Mouse (Mus musculus): ENCODE data around the gene Gpc3. TPM values are rescaled to one million over a fixed set of nuclear protein-coding genes. Genes with fewer than 3 reads are reported as not detected.
"Not testable (repeated sequence)": the region's sequence is repeated elsewhere in the genome, so short reads cannot be mapped to it uniquely, and the experiment has no call there.

Gene Gpc3
- polyA plus RNA-seq, 1 experiment from 2014 or later = 538 TPM

GRCm38 (mm10) chrX:52261546-52261945 lies 352.2 kb downstream of the Gpc3 start:
- ATAC-seq (ENCODE audit: insufficient read depth) (no peak), DNase-seq (peak; percentile 35)
- H3K4me2 ChIP-seq = no peak overlapping the region
- H3K36me3 ChIP-seq (ENCODE audit: insufficient read depth) = no peaks in the 10 kb centered on the region
- no peak overlapping the region for H3K4me3 ChIP-seq (ENCODE audit: low read depth, low read length)
- H3K27me3 ChIP-seq (ENCODE audit: insufficient read depth, low read length) = no peaks in the 10 kb centered on the region
- no peaks in the 10 kb centered on the region for H3K9me3 ChIP-seq (ENCODE audit: low read depth, low read length)
- no peak overlapping the region for H3K9ac ChIP-seq
- no peak for TF ChIP-seq CTCF (IDR thresholded peaks at IDR 0.05; ENCODE audit: low read depth)
- no peaks in the 10 kb centered on the region for H3K4me1 ChIP-seq (ENCODE audit: insufficient read depth)
- 46% methylated on average over 7 of the region's 7 CpGs for WGBS
- no peak overlapping the region for H3K27ac ChIP-seq (ENCODE audit: low read depth)

GRCm38 (mm10) chrX:52259771-52260170 lies 354.0 kb downstream of the Gpc3 start:
- H3K4me3 ChIP-seq (ENCODE audit: low read depth, low read length); H3K4me2 ChIP-seq; DNase-seq; H3K27ac ChIP-seq (ENCODE audit: low read depth); H3K4me1 ChIP-seq (ENCODE audit: insufficient read depth); H3K9ac ChIP-seq; H3K36me3 ChIP-seq (ENCODE audit: insufficient read depth); H3K9me3 ChIP-seq (ENCODE audit: low read depth, low read length); ATAC-seq (ENCODE audit: insufficient read depth); H3K27me3 ChIP-seq (ENCODE audit: insufficient read depth, low read length): not testable (repeated sequence)
- WGBS = 50% methylated on average over 1 of the region's 1 CpGs

GRCm38 (mm10) chrX:52254526-52254925 lies 359.2 kb downstream of the Gpc3 start:
- Histone ChIP-seq H3K36me3 (ENCODE audit: insufficient read depth) (no peaks in the 10 kb centered on the region), H3K9me3 (ENCODE audit: low read depth, low read length) (no peaks in the 10 kb centered on the region), H3K9ac (no peak overlapping the region), H3K4me3 (ENCODE audit: low read depth, low read length) (no peak overlapping the region), H3K4me1 (ENCODE audit: insufficient read depth) (no peaks in the 10 kb centered on the region), H3K4me2 (no peak overlapping the region), H3K27me3 (ENCODE audit: insufficient read depth, low read length) (no peaks in the 10 kb centered on the region), H3K27ac (ENCODE audit: low read depth) (no peak overlapping the region)
- TF ChIP-seq CTCF (IDR thresholded peaks at IDR 0.05; ENCODE audit: low read depth) = no peak
- ATAC-seq (ENCODE audit: insufficient read depth) (no peak), DNase-seq (no peak)
- WGBS = 77% methylated on average over 1 of the region's 1 CpGs

GRCm38 (mm10) chrX:52245694-52246297 lies 368.0 kb downstream of the Gpc3 start:
- DNase-seq (peak; percentile 41), ATAC-seq (ENCODE audit: insufficient read depth) (peak; percentile 54; the same call in 1 of the 2 replicates)
- Histone ChIP-seq H3K9me3 (ENCODE audit: low read depth, low read length) (no peaks in the 10 kb centered on the region), H3K27me3 (ENCODE audit: insufficient read depth, low read length) (no peaks in the 10 kb centered on the region), H3K4me3 (ENCODE audit: low read depth, low read length) (no peak overlapping the region), H3K36me3 (ENCODE audit: insufficient read depth) (no peaks in the 10 kb centered on the region), H3K4me1 (ENCODE audit: insufficient read depth) (no peaks in the 10 kb centered on the region), H3K4me2 (no peak overlapping the region), H3K9ac (no peak overlapping the region), H3K27ac (ENCODE audit: low read depth) (no peak overlapping the region)
- 53% methylated on average over 4 of the region's 4 CpGs for WGBS
- TF ChIP-seq CTCF (IDR thresholded peaks at IDR 0.05; ENCODE audit: low read depth) = no peak

GRCm38 (mm10) chrX:52237470-52237869 lies 376.3 kb downstream of the Gpc3 start:
- Histone ChIP-seq H3K9ac (no peak overlapping the region), H3K27me3 (ENCODE audit: insufficient read depth, low read length) (no peaks in the 10 kb centered on the region), H3K36me3 (ENCODE audit: insufficient read depth) (no peaks in the 10 kb centered on the region), H3K4me3 (ENCODE audit: low read depth, low read length) (no peak overlapping the region), H3K4me1 (ENCODE audit: insufficient read depth) (no peaks in the 10 kb centered on the region), H3K27ac (ENCODE audit: low read depth) (no peak overlapping the region), H3K4me2 (no peak overlapping the region), H3K9me3 (ENCODE audit: low read depth, low read length) (no peaks in the 10 kb centered on the region)
- TF ChIP-seq CTCF (IDR thresholded peaks at IDR 0.05; ENCODE audit: low read depth) = no peak
- no peak for ATAC-seq (ENCODE audit: insufficient read depth)
- 92% methylated on average over 4 of the region's 4 CpGs for WGBS
- DNase-seq = no peak

- H3K27me3 ChIP-seq (ENCODE audit: insufficient read depth, low read length) = no peaks in the 10 kb centered on the region
- H3K4me2 ChIP-seq = no peak overlapping the region
- H3K9ac ChIP-seq = no peak overlapping the region
- no peak overlapping the region for H3K4me3 ChIP-seq (ENCODE audit: low read depth, low read length)
- no peaks in the 10 kb centered on the region for H3K9me3 ChIP-seq (ENCODE audit: low read depth, low read length)
- WGBS = 59% methylated on average over 7 of the region's 7 CpGs
- DNase-seq (no peak), ATAC-seq (ENCODE audit: insufficient read depth) (no peak)
- TF ChIP-seq CTCF (IDR thresholded peaks at IDR 0.05; ENCODE audit: low read depth) = no peak
- no peak overlapping the region for H3K27ac ChIP-seq (ENCODE audit: low read depth)
- no peaks in the 10 kb centered on the region for H3K36me3 ChIP-seq (ENCODE audit: insufficient read depth)
- H3K4me1 ChIP-seq (ENCODE audit: insufficient read depth) = no peaks in the 10 kb centered on the region
Observed at GRCm38 (mm10) chrX:52231984-52232383, 381.8 kb downstream of the Gpc3 start.

- no peak for TF ChIP-seq CTCF (IDR thresholded peaks at IDR 0.05; ENCODE audit: low read depth)
- Histone ChIP-seq H3K4me3 (ENCODE audit: low read depth, low read length) (no peak overlapping the region), H3K27ac (ENCODE audit: low read depth) (no peak overlapping the region), H3K4me2 (no peak overlapping the region), H3K9me3 (ENCODE audit: low read depth, low read length) (no peaks in the 10 kb centered on the region), H3K4me1 (ENCODE audit: insufficient read depth) (no peaks in the 10 kb centered on the region), H3K27me3 (ENCODE audit: insufficient read depth, low read length) (no peaks in the 10 kb centered on the region), H3K9ac (no peak overlapping the region), H3K36me3 (ENCODE audit: insufficient read depth) (no peaks in the 10 kb centered on the region)
- ATAC-seq (ENCODE audit: insufficient read depth) (no peak), DNase-seq (peak; percentile 11)
- WGBS = 59% methylated on average over 4 of the region's 4 CpGs
Observed at GRCm38 (mm10) chrX:52230711-52231110, 383.0 kb downstream of the Gpc3 start.

MicroRNA genes within 50 kb of the gene (microRNA counts, 519-probe panel; counts per million panel counts)
- 2,125 counts per million, percentile 27 among the panel's probes with 10 or more counts for microRNA mmu-miR-717

Small RNAs within 50 kb of the gene (microRNA-seq; reads per million reads assigned to microRNA genes)
- gene Mir6384 (ENCODE audit: borderline number of aligned reads) (not detected), gene Mir717 (ENCODE audit: borderline number of aligned reads) (not detected)

Other genes with a start within 250 kb of the Gpc3 start
- gene Ccdc160, start 177.2 kb upstream of the Gpc3 start, polyA plus RNA-seq (2014; fragmentation: Nextera tagmentation; extraction: Ambion mirVana) = 1.9 and 2.7 TPM in 2 replicates

Measured in lung, embryonic 14.5 days (tissue).